Mouse (Mus musculus): Measurements from ENCODE around the gene Moap1. TPM values are rescaled to one million over a fixed set of nuclear protein-coding genes. Genes with fewer than 3 reads are reported as not detected.

The Moap1 gene
- total RNA-seq, 2 experiments from 2014 or later, result 23.5 to 26.6 TPM

Other genes with a start within 250 kb of the Moap1 start
- gene Chga, start 188.7 kb downstream of the Moap1 start, total RNA-seq (2021), result 100 to 1,000 TPM; 123 to 138 TPM
- gene Itpk1, start 38.7 kb downstream of the Moap1 start, total RNA-seq (2021), result 10 to 100 TPM; 69.2 to 70.5 TPM
- 1 to 10 TPM; 4.9 to 5.1 TPM for gene Tmem251, start 101 bp upstream of the Moap1 start, total RNA-seq (2021)
- not detected for gene Gm28051, start 14.1 kb upstream of the Moap1 start, total RNA-seq (2021)
- gene Gon7, start 14.1 kb upstream of the Moap1 start, total RNA-seq (2021), result 10 to 100 TPM; 14.2 to 14.6 TPM
- 10 to 100 TPM; 31.6 to 32.5 TPM for gene Ubr7, start 14.3 kb upstream of the Moap1 start, total RNA-seq (2021)
- 10 to 100 TPM; 12.6 to 15.5 TPM for gene Gm20604, start 15.0 kb upstream of the Moap1 start, total RNA-seq (2021)
- 10 to 100 TPM; 19.2 to 19.6 TPM for gene Btbd7, start 134.8 kb upstream of the Moap1 start, total RNA-seq (2021)
- gene Cox8c, start 155.7 kb upstream of the Moap1 start, total RNA-seq (2021), result not detected
- 10 to 100 TPM; 49.3 to 49.6 TPM for gene Unc79, start 205.2 kb upstream of the Moap1 start, total RNA-seq (2021)